In the genomic region with DNA sequence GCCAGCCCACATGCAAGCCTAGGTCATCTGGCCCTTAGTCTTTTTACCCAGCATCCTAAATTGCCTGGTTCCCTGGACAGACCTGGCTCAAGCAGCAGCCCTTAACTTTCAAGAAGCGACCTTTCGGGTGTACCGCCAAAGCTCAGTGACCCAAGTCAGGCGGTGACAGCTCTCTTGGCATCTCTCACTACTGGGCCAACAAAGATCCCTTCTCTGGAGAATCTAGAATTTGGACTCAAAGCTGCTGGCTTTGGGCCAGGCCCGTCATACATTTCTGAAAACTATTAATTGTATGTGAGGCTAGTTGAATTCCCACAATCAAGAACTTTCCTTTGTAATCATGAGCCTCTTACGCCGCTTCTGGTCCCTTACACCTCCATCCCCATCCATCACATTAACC, we compare ENCODE assay signal across 16 mouse cellular contexts.
DNase-seq lines count a peak whose midpoint lies in the region; ATAC-seq and TF ChIP-seq lines count a peak whose summit lies in the region.
"Had no signal": no experiment of that assay in that cellular context is flagged by ENCODE, and none has a peak within 500 bp of the region (broad histone marks: within the 10 kb centered on the region; RNA-seq: fewer than 3 reads in every experiment).

No protein-coding gene starts in this region.

- H3K4me2 ChIP-seq in hindbrain, postnatal 0 days (ENCODE audit: low read depth, low read length): no peak overlapping the region
- H3K4me2 ChIP-seq: embryonic facial prominence, embryonic 13.5 days; forebrain, embryonic 12.5 days; heart, embryonic 12.5 days; intestine, embryonic 15.5 days had no signal

- ATAC-seq in hindbrain, postnatal 0 days: no peak
- ATAC-seq: forebrain, embryonic 16.5 days; intestine, embryonic 15.5 days had no signal

- H3K4me1 ChIP-seq in hindbrain, postnatal 0 days (ENCODE audit: insufficient read depth, low read length): 0 out of 2 replicates have a peak, but pooled peaks cover 3% of the 10 kb centered on the region
- no peaks in the 10 kb centered on the region for H3K4me1 ChIP-seq in hindbrain, embryonic 10.5 days (replicated peaks)
- H3K4me1 ChIP-seq: forebrain, embryonic 12.5 days; intestine, embryonic 15.5 days had no signal

- no peaks in the 10 kb centered on the region for H3K36me3 ChIP-seq in hindbrain, postnatal 0 days (ENCODE audit: insufficient read depth, low read length)
- H3K36me3 ChIP-seq in hindbrain, embryonic 10.5 days: no peaks in the 10 kb centered on the region
- H3K36me3 ChIP-seq: embryonic facial prominence, embryonic 13.5 days; forebrain, embryonic 12.5 days; heart, embryonic 12.5 days; intestine, embryonic 15.5 days had no signal

- no peak overlapping the region for H3K4me3 ChIP-seq in hindbrain, postnatal 0 days (ENCODE audit: low read length)
- H3K4me3 ChIP-seq in hindbrain, embryonic 10.5 days: no peak overlapping the region
- H3K4me3 ChIP-seq: embryonic facial prominence, embryonic 13.5 days; forebrain, embryonic 12.5 days; heart, adult 2 months; heart, embryonic 12.5 days; intestine, embryonic 15.5 days had no signal

- no peak overlapping the region for H3K27ac ChIP-seq in hindbrain, postnatal 0 days
- no peak overlapping the region for H3K27ac ChIP-seq in hindbrain, embryonic 10.5 days
- H3K27ac ChIP-seq: embryonic facial prominence, embryonic 13.5 days; forebrain, embryonic 12.5 days; heart, adult 2 months; intestine, embryonic 15.5 days had no signal

- TF ChIP-seq CTCF in hindbrain, postnatal 0 days (IDR thresholded peaks at IDR 0.05; ENCODE audit: low read depth): no peak

- no peaks in the 10 kb centered on the region for H3K27me3 ChIP-seq in hindbrain, postnatal 0 days (ENCODE audit: insufficient read depth, low read length)
- H3K27me3 ChIP-seq in hindbrain, embryonic 10.5 days (ENCODE audit: insufficient read depth, poor library complexity, severe bottlenecking): no peaks in the 10 kb centered on the region
- H3K27me3 ChIP-seq: CH12.LX; embryonic facial prominence, embryonic 13.5 days; forebrain, embryonic 12.5 days; heart, embryonic 12.5 days; intestine, embryonic 15.5 days had no signal

- 77% methylated on average over 7 of the region's 7 CpGs for WGBS in hindbrain, postnatal 0 days
- WGBS in hindbrain, embryonic 10.5 days: 91% methylated on average over 7 of the region's 7 CpGs

- DNase-seq in cerebellum, adult 9-10 months: peak; percentile 52
- no peak for DNase-seq in cerebellum, adult 8-10 months
- peak; percentile 33 for DNase-seq in hindbrain, postnatal 0 days (ENCODE audit: low spot score)
- DNase-seq in hindbrain, embryonic 10.5 days (ENCODE audit: low spot score): no peak
- DNase-seq in Muller cell, postnatal 12 days (ENCODE audit: inconsistent ontology term): peak; percentile 42
- peak; percentile 39 to 41 for DNase-seq in cerebellum, postnatal 14 days
- DNase-seq: adrenal gland, postnatal 25 days; gastrocnemius, postnatal 10 days; heart, adult 2 months; kidney, adult 18-20 months had no signal

- H3K9ac ChIP-seq in hindbrain, postnatal 0 days (replicated peaks; ENCODE audit: low read length): no peak overlapping the region
- H3K9ac ChIP-seq: embryonic facial prominence, embryonic 13.5 days; forebrain, embryonic 12.5 days; heart, embryonic 12.5 days; intestine, embryonic 15.5 days had no signal

- no peaks in the 10 kb centered on the region for H3K9me3 ChIP-seq in hindbrain, postnatal 0 days (ENCODE audit: low read length)
- H3K9me3 ChIP-seq in hindbrain, embryonic 10.5 days: no peaks in the 10 kb centered on the region
- H3K9me3 ChIP-seq: embryonic facial prominence, embryonic 13.5 days; forebrain, embryonic 12.5 days; heart, embryonic 12.5 days; intestine, embryonic 15.5 days had no signal

Comparison
In these comparisons a context has a peak if more than half of its experiments do, and no peak if none do; other contexts are left out.
1. DNase-seq: peak in cerebellum, adult 9-10 months (single experiment), hindbrain, postnatal 0 days (single experiment), Muller cell, postnatal 12 days (single experiment) and cerebellum, postnatal 14 days (2 of 2); none in cerebellum, adult 8-10 months (single experiment) and hindbrain, embryonic 10.5 days (single experiment).